Mouse (Mus musculus) ES-Bruce4 (cell line): ENCODE data around the gene Ankfn1.

Experiments used
- CTCF ChIP-seq: IDR thresholded peaks from one replicate; pipeline ENCODE4 v1.8.1; 2011; ENCODE audit warnings: low read depth, low read length
- EP300 ChIP-seq: IDR thresholded peaks from 2 replicates; pipeline ENCODE4 v1.6.1; 2011; ENCODE audit warnings: low read depth, low read length; ENCODE audit not compliant: insufficient read depth
- POLR2A ChIP-seq: IDR thresholded peaks from one replicate; pipeline ENCODE4 v1.8.1; 2011; ENCODE audit warnings: low read length; ENCODE audit not compliant: insufficient read depth

- TF ChIP-seq CTCF: no peak
- no peak for TF ChIP-seq EP300
- no peak for TF ChIP-seq POLR2A
Observed at GRCm38 (mm10) chr11:89440566-89440965, 336.9 kb downstream of the Ankfn1 start.
